Mouse (Mus musculus) c-Kit-positive CD71-positive TER-119-negative erythroid progenitor cells, embryonic 14.5 days (primary cell): Measurements from ENCODE around the gene Apba3.
"Not testable (repeated sequence)": the region's sequence is repeated elsewhere in the genome, so short reads cannot be mapped to it uniquely, and the experiment has no call there.

Experiments
- DNase-seq: peaks from one replicate; pipeline ENCODE4 v3.0.0-alpha.2; 2013; ENCODE audit warnings: low read depth

The Apba3 gene

GRCm38 (mm10) chr10:81266211-81267105 is at the start of gene Apba3, which contains the start of gene Mrpl54:
Gene Apba3, plus strand, starts transcription at chr10:81266960.
Gene Mrpl54, minus strand, starts transcription at chr10:81266934.
- peak; percentile 95 for DNase-seq

- DNase-seq, result peak; percentile 34
Measured at GRCm38 (mm10) chr10:81217267-81217666, 49.5 kb upstream of the Apba3 start.

GRCm38 (mm10) chr10:81217964-81218363 is 48.8 kb upstream of the Apba3 start:
- DNase-seq, result peak; percentile 70

- DNase-seq, result no peak
Measured at GRCm38 (mm10) chr10:81221402-81222015, 45.3 kb upstream of the Apba3 start.

GRCm38 (mm10) chr10:81223731-81224130 is 43.0 kb upstream of the Apba3 start:
- not testable (repeated sequence) for DNase-seq

GRCm38 (mm10) chr10:81229735-81230437 is 36.9 kb upstream of the Apba3 start:
- DNase-seq, result no peak

GRCm38 (mm10) chr10:81230438-81231332 is 36.1 kb upstream of the Apba3 start, which contains the start of gene Atcay:
Gene Atcay, minus strand, starts transcription at chr10:81230833.
- no peak for DNase-seq

- DNase-seq, result no peak
Measured at GRCm38 (mm10) chr10:81231436-81231835, 35.3 kb upstream of the Apba3 start.

- peak; percentile 86 for DNase-seq
Measured at GRCm38 (mm10) chr10:81232580-81233225, 34.1 kb upstream of the Apba3 start, which contains the start of gene Zfr2. Gene Zfr2, plus strand, starts transcription at chr10:81233155.

GRCm38 (mm10) chr10:81233226-81233585 is 33.6 kb upstream of the Apba3 start:
- no peak for DNase-seq

- no peak for DNase-seq
Measured at GRCm38 (mm10) chr10:81234206-81234605, 32.6 kb upstream of the Apba3 start.

- DNase-seq, result no peak
Measured at GRCm38 (mm10) chr10:81236471-81237268, 30.1 kb upstream of the Apba3 start.

GRCm38 (mm10) chr10:81238618-81239017 is 28.1 kb upstream of the Apba3 start:
- no peak for DNase-seq

- peak; percentile 56 for DNase-seq
Measured at GRCm38 (mm10) chr10:81240876-81241275, 25.9 kb upstream of the Apba3 start.

- no peak for DNase-seq
Measured at GRCm38 (mm10) chr10:81242021-81242420, 24.7 kb upstream of the Apba3 start.

- DNase-seq, result no peak
Measured at GRCm38 (mm10) chr10:81244146-81244545, 22.6 kb upstream of the Apba3 start.

GRCm38 (mm10) chr10:81244595-81244994 is 22.2 kb upstream of the Apba3 start:
- DNase-seq, result no peak

GRCm38 (mm10) chr10:81245166-81245565 is 21.6 kb upstream of the Apba3 start:
- no peak for DNase-seq

- DNase-seq, result no peak
Measured at GRCm38 (mm10) chr10:81247804-81248203, 19.0 kb upstream of the Apba3 start.

GRCm38 (mm10) chr10:81249442-81249841 is 17.3 kb upstream of the Apba3 start:
- no peak for DNase-seq
